Mouse (Mus musculus): ENCODE data around the gene Picalm. TPM values are rescaled to one million over a fixed set of nuclear protein-coding genes. Genes with fewer than 3 reads are reported as not detected.
A peak's percentile ranks its signal among the peaks of the same experiment; 100 is the strongest.

Gene Picalm
- polyA plus RNA-seq, 1 experiment from 2014 or later = 30.6 TPM

DNA sequence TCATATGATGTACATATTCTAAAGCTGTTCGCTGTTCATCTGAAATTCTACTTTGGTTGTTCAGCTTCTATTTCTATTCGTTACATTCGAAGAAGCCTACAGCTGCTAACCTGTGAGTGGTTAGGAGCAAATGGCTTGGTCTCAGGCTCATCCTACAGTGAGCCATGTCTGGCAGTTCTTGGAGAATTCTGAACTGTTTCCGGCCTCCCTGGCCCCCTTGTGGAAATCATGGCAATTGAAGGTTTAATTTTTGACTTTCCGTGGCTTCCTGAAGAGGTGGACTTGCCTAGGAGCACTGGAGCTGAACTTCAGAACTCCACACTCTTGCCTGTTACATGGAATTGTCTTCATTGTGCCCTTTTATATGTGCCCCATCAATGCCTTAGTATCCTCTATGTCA is 122.9 kb downstream of the Picalm start:
- H3K27me3 ChIP-seq (ENCODE audit: insufficient read depth, low read length) = no peaks in the 10 kb centered on the region
- no peak overlapping the region for H3K4me3 ChIP-seq (ENCODE audit: low read depth, low read length)
- TF ChIP-seq CTCF (IDR thresholded peaks at IDR 0.05; ENCODE audit: low read depth) (peak; percentile 43; the same call in 1 of the 2 replicates), EP300 (IDR thresholded peaks at IDR 0.05; ENCODE audit: low read depth) (no peak)
- 69% methylated on average over 5 of the region's 5 CpGs for WGBS (ENCODE audit: insufficient replicate concordance)
- H3K4me2 ChIP-seq (ENCODE audit: low read depth, low read length) = no peak overlapping the region
- no peak overlapping the region for H3K9ac ChIP-seq (replicated peaks)
- H3K27ac ChIP-seq (ENCODE audit: low read depth) = no peak overlapping the region
- ATAC-seq (no peak), DNase-seq (no peak)
- H3K9me3 ChIP-seq (ENCODE audit: low read length) = no peaks in the 10 kb centered on the region
- no peaks in the 10 kb centered on the region for H3K36me3 ChIP-seq (replicated peaks; ENCODE audit: insufficient read depth, low read length)
- no peaks in the 10 kb centered on the region for H3K4me1 ChIP-seq (ENCODE audit: insufficient read depth)

DNA sequence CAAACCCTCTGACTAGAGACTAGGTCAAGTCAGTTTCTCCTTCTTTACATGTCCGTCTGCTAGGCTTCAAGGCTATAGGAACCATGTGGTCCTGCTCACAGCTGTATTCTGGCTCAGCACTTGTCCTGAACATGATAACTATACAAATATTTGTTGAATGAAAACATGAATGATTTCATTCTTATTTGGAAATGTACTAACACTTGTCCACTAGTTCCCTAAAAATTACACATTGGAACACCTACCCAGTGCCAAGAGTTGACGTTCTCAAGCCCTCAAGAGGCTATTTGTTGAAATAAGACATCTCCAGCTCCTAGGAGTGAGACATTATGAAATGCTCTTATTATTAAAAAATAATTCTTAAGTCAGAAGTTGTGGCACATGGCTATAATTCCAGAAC is 128.7 kb downstream of the Picalm start:
- Histone ChIP-seq H3K4me3 (ENCODE audit: low read depth, low read length) (no peak overlapping the region), H3K9me3 (ENCODE audit: low read length) (no peaks in the 10 kb centered on the region), H3K27me3 (ENCODE audit: insufficient read depth, low read length) (no peaks in the 10 kb centered on the region), H3K36me3 (replicated peaks; ENCODE audit: insufficient read depth, low read length) (no peaks in the 10 kb centered on the region), H3K27ac (ENCODE audit: low read depth) (no peak overlapping the region), H3K4me1 (ENCODE audit: insufficient read depth) (no peaks in the 10 kb centered on the region), H3K9ac (replicated peaks) (no peak overlapping the region), H3K4me2 (ENCODE audit: low read depth, low read length) (no peak overlapping the region)
- ATAC-seq (no peak), DNase-seq (no peak)
- 83% methylated on average over 2 of the region's 2 CpGs for WGBS (ENCODE audit: insufficient replicate concordance)
- no peak for TF ChIP-seq EP300 (IDR thresholded peaks at IDR 0.05; ENCODE audit: low read depth)
- TF ChIP-seq CTCF (IDR thresholded peaks at IDR 0.05; ENCODE audit: low read depth) = no peak

GRCm38 (mm10) chr7:90259899-90260298 is 129.9 kb downstream of the Picalm start:
- H3K36me3 ChIP-seq (replicated peaks; ENCODE audit: insufficient read depth, low read length) = no peaks in the 10 kb centered on the region
- no peaks in the 10 kb centered on the region for H3K4me1 ChIP-seq (ENCODE audit: insufficient read depth)
- no peak for DNase-seq
- no peak overlapping the region for H3K4me2 ChIP-seq (ENCODE audit: low read depth, low read length)
- H3K27me3 ChIP-seq (ENCODE audit: insufficient read depth, low read length) = no peaks in the 10 kb centered on the region
- no peak for TF ChIP-seq CTCF (IDR thresholded peaks at IDR 0.05; ENCODE audit: low read depth)
- TF ChIP-seq EP300 (IDR thresholded peaks at IDR 0.05; ENCODE audit: low read depth) = 0 out of 2 replicates have a peak, but pooled peaks have one; percentile 13
- no peaks in the 10 kb centered on the region for H3K9me3 ChIP-seq (ENCODE audit: low read length)
- WGBS (ENCODE audit: insufficient replicate concordance) = 44% methylated on average over 2 of the region's 2 CpGs
- no peak for ATAC-seq
- H3K9ac ChIP-seq (replicated peaks) = no peak overlapping the region
- H3K27ac ChIP-seq (ENCODE audit: low read depth) = no peak overlapping the region
- no peak overlapping the region for H3K4me3 ChIP-seq (ENCODE audit: low read depth, low read length)

DNA sequence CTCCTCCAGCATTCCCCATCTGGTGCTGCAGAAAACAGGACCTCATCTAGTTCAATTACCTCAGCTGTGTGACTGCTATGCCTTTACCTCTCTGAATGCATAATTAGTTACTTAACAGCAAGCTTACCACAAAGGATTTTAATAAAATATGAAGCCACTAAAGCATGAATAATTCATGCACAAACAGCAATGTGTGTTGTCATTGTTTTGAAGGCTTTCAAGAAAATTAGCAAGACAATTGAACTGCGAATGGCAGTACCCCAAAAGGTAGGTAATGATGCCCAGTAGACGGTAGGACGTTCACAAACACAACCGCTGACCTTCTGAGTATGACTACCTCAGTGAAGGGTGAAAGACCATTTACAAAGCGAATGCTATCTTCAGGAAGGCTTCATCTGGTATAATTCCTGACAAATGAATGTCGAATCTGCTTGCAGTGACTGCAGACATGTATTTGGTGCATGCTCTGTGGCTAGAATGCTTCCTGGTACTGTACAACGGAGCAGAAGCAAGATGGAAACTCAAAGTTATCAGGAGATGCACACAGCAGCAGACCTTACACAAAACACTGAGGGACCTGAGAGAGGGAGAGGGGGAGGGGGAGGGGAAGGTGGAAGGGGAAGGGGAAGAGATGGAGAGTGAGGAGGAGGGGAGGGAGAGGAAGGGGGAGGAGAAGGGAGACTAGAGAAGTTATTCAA is 132.0 kb downstream of the Picalm start:
- ATAC-seq (no peak), DNase-seq (no peak)
- no peak overlapping the region for H3K27ac ChIP-seq (ENCODE audit: low read depth)
- H3K9ac ChIP-seq (replicated peaks) = no peak overlapping the region
- WGBS (ENCODE audit: insufficient replicate concordance) = 44% methylated on average over 7 of the region's 7 CpGs
- no peaks in the 10 kb centered on the region for H3K27me3 ChIP-seq (ENCODE audit: insufficient read depth, low read length)
- TF ChIP-seq CTCF (IDR thresholded peaks at IDR 0.05; ENCODE audit: low read depth) = no peak
- TF ChIP-seq EP300 (IDR thresholded peaks at IDR 0.05; ENCODE audit: low read depth) = no peak
- no peaks in the 10 kb centered on the region for H3K36me3 ChIP-seq (replicated peaks; ENCODE audit: insufficient read depth, low read length)
- H3K4me3 ChIP-seq (ENCODE audit: low read depth, low read length) = no peak overlapping the region
- no peak overlapping the region for H3K4me2 ChIP-seq (ENCODE audit: low read depth, low read length)
- H3K9me3 ChIP-seq (ENCODE audit: low read length) = no peaks in the 10 kb centered on the region
- no peaks in the 10 kb centered on the region for H3K4me1 ChIP-seq (ENCODE audit: insufficient read depth)

Other genes with a start within 250 kb of the Picalm start
- not detected in 2 replicates for gene Ccdc81, start 226.6 kb upstream of the Picalm start, polyA plus RNA-seq (2015; fragmentation: Nextera tagmentation; extraction: Ambion mirVana)
- 41.1 and 41.3 TPM in 2 replicates for gene Hikeshi, start 189.0 kb upstream of the Picalm start, polyA plus RNA-seq (2015; fragmentation: Nextera tagmentation; extraction: Ambion mirVana)
- 22.3 and 28.3 TPM in 2 replicates for gene Eed, start 149.2 kb upstream of the Picalm start, polyA plus RNA-seq (2015; fragmentation: Nextera tagmentation; extraction: Ambion mirVana)
- not detected in 2 replicates for gene Ccdc83, start 135.6 kb downstream of the Picalm start, polyA plus RNA-seq (2015; fragmentation: Nextera tagmentation; extraction: Ambion mirVana)
- 0.42 and 0.66 TPM in 2 replicates for gene Sytl2, start 172.0 kb downstream of the Picalm start, polyA plus RNA-seq (2015; fragmentation: Nextera tagmentation; extraction: Ambion mirVana)